Mouse (Mus musculus) limb, embryonic 13.5 days (tissue): Measurements from ENCODE around the gene Cars. TPM values are rescaled to one million over a fixed set of nuclear protein-coding genes. Genes with fewer than 3 reads are reported as not detected.
"Not testable (repeated sequence)": the region's sequence is repeated elsewhere in the genome, so short reads cannot be mapped to it uniquely, and the experiment has no call there.

Source experiments
- ATAC-seq: fragments of 200-750 bp; cut with Nextera tagmentation; 2 replicates; pipeline ENCODE4 v1.8.0; 2017; ENCODE audit warnings: low read depth, moderate number of reproducible peaks, moderate TSS enrichment; ENCODE audit not compliant: low FRiP score
- H3K27ac ChIP-seq: fragments of 300-500 bp; sonication (generic); 2 replicates; pipeline ENCODE4 v1.5.1; 2015; ENCODE audit warnings: inconsistent platforms, mild to moderate bottlenecking, moderate library complexity
- H3K27me3 ChIP-seq: fragments of 300-500 bp; sonication (generic); 2 replicates; pipeline ENCODE4 v1.6.1; 2015; ENCODE audit warnings: mild to moderate bottlenecking, inconsistent platforms
- H3K36me3 ChIP-seq: fragments of 300-500 bp; sonication (generic); 2 replicates; pipeline ENCODE4 v1.6.1; 2015; ENCODE audit warnings: inconsistent platforms, mild to moderate bottlenecking, moderate library complexity
- H3K4me1 ChIP-seq: fragments of 300-500 bp; sonication (generic); 2 replicates; pipeline ENCODE4 v1.6.1; 2015; ENCODE audit warnings: inconsistent platforms
- H3K4me2 ChIP-seq: fragments of 300-500 bp; sonication (generic); replicated peaks from 2 replicates; pipeline ENCODE4 v1.6.1; 2015; ENCODE audit warnings: inconsistent platforms, mild to moderate bottlenecking, moderate library complexity
- H3K4me3 ChIP-seq: fragments of 300-500 bp; sonication (generic); 2 replicates; pipeline ENCODE4 v1.5.1; 2015; ENCODE audit warnings: moderate library complexity, mild to moderate bottlenecking, inconsistent platforms
- H3K9ac ChIP-seq: fragments of 300-500 bp; sonication (generic); 2 replicates; pipeline ENCODE4 v1.6.1; 2015; ENCODE audit warnings: mild to moderate bottlenecking, inconsistent platforms
- H3K9me3 ChIP-seq: fragments of 300-500 bp; sonication (generic); 2 replicates; pipeline ENCODE4 v1.6.1; 2016; ENCODE audit warnings: inconsistent platforms
- WGBS: fragments of 180-500 bp; shearing (Covaris S2); methylation state at CpG from one replicate; pipeline ENCODE4 v1.1.7; 2015; 5-methylcytosine and 5-hydroxymethylcytosine counted together
- polyA plus RNA-seq: library from polyadenylated mRNA; unstranded; fragments of >200 nt; fragmentation: Nextera tagmentation; extraction: Ambion mirVana; gene quantifications from 2 replicates; pipeline ENCODE4 v1.2.1, GENCODE M21; 2015

The Cars gene
- polyA plus RNA-seq, 1 experiment from 2014 or later, result 62.8 TPM

GRCm38 (mm10) chr7:143538671-143539070 is 61.2 kb downstream of the Cars start:
- WGBS, result 69% methylated on average over 1 of the region's 1 CpGs
- no peak for ATAC-seq
- Histone ChIP-seq H3K4me1 (peaks cover 5% of the 10 kb centered on the region; the same call in 1 of the 2 replicates), H3K27ac (no peak overlapping the region), H3K9me3 (no peaks in the 10 kb centered on the region), H3K4me2 (no peak overlapping the region), H3K36me3 (peaks cover 67% of the 10 kb centered on the region), H3K9ac (no peak overlapping the region), H3K4me3 (no peak overlapping the region), H3K27me3 (no peaks in the 10 kb centered on the region)

DNA sequence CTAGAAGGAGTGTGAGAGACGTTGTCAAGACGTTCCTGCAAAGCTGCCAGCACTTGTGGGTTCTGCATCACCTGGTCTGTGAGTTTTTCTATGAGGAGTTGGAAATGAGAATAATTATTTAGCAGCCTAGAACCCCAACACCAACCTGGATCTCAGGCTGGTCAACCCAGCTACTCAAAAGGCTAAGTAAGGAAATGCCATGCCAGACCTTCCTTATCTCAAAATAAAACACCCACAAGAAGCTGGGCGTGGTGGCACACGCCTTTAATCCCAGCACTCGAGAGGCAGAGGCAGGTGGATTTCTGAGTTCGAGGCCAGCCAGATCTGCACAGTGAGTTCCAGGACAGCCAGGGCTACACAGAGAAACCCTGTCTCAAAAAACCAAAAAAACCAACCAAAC is 61.7 kb downstream of the Cars start:
- not testable (repeated sequence) for H3K4me2 ChIP-seq, H3K4me1 ChIP-seq, H3K27me3 ChIP-seq, H3K9ac ChIP-seq, H3K4me3 ChIP-seq, H3K9me3 ChIP-seq, ATAC-seq, H3K27ac ChIP-seq
- peaks cover 71% of the 10 kb centered on the region for H3K36me3 ChIP-seq
- WGBS, result 92% methylated on average over 6 of the region's 6 CpGs

DNA sequence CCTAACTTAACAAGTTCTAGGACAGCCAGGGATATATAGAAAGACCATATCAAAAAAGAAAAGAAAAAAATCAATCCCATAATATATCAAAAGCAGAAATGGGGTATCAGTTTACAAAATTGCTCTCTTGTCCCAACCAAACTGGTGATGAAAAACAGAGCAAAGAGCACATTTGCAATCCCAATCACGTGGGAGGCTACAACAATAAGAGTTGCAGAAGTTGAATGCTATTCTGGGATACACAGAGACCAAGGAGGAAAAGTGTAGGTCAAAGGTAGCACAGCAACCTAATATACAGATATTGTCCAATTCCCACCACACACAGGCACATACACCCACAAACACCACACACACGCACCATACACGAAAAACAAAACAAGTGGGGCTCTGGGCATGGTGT is 63.6 kb downstream of the Cars start:
- Histone ChIP-seq H3K9me3 (no peaks in the 10 kb centered on the region), H3K27me3 (no peaks in the 10 kb centered on the region), H3K4me1 (no peaks in the 10 kb centered on the region), H3K4me2 (no peak overlapping the region), H3K27ac (no peak overlapping the region), H3K4me3 (no peak overlapping the region), H3K9ac (no peak overlapping the region), H3K36me3 (peaks cover 90% of the 10 kb centered on the region)
- 92% methylated on average over 3 of the region's 3 CpGs for WGBS
- ATAC-seq, result no peak

- Histone ChIP-seq H3K27ac (no peak overlapping the region), H3K4me3 (no peak overlapping the region), H3K4me1 (no peaks in the 10 kb centered on the region), H3K4me2 (no peak overlapping the region), H3K9me3 (no peaks in the 10 kb centered on the region), H3K9ac (no peak overlapping the region), H3K36me3 (peaks cover 99% of the 10 kb centered on the region), H3K27me3 (no peaks in the 10 kb centered on the region)
- no peak for ATAC-seq
- 84% methylated on average over 2 of the region's 2 CpGs for WGBS
Measured at GRCm38 (mm10) chr7:143533284-143533683, 66.6 kb downstream of the Cars start.

- peaks cover 99% of the 10 kb centered on the region for H3K36me3 ChIP-seq
- no peak overlapping the region for H3K9ac ChIP-seq
- H3K27ac ChIP-seq, result no peak overlapping the region
- no peaks in the 10 kb centered on the region for H3K9me3 ChIP-seq
- no peaks in the 10 kb centered on the region for H3K4me1 ChIP-seq
- no peak for ATAC-seq
- H3K4me2 ChIP-seq, result no peak overlapping the region
- H3K27me3 ChIP-seq, result no peaks in the 10 kb centered on the region
- 89% methylated on average over 1 of the region's 1 CpGs for whole genome bisulfite sequencing
- no peak overlapping the region for H3K4me3 ChIP-seq
Measured at GRCm38 (mm10) chr7:143532410-143532809, 67.5 kb downstream of the Cars start.

- ATAC-seq, result no peak
- Histone ChIP-seq H3K27me3 (no peaks in the 10 kb centered on the region), H3K4me1 (no peaks in the 10 kb centered on the region), H3K4me2 (no peak overlapping the region), H3K27ac (no peak overlapping the region), H3K9ac (no peak overlapping the region), H3K9me3 (no peaks in the 10 kb centered on the region), H3K4me3 (no peak overlapping the region), H3K36me3 (peaks cover 98% of the 10 kb centered on the region)
- 83% methylated on average over 4 of the region's 4 CpGs for whole genome bisulfite sequencing
Measured at GRCm38 (mm10) chr7:143519333-143519732, 80.6 kb downstream of the Cars start.

DNA sequence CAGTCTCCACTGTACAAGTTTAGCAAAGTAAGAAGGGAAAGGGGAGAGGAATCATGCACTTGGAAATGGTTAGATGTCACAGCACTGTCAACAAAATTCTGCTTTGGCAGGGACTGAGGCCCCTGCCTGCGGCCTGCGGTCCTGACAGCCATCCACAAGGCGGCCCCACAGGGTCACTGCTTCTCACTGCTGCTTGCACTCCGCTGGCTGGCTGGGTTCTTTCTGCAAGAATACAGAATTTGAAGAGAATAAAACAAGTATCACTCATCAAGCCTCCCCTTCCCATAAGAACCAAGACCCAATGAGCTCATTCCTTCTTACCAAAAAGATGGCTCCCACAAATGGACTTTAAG is 85.5 kb downstream of the Cars start:
- WGBS, result 95% methylated on average over 4 of the region's 4 CpGs
- Histone ChIP-seq H3K27me3 (no peaks in the 10 kb centered on the region), H3K36me3 (peaks cover 78% of the 10 kb centered on the region), H3K9ac (no peak overlapping the region), H3K27ac (no peak overlapping the region), H3K9me3 (no peaks in the 10 kb centered on the region), H3K4me3 (no peak overlapping the region), H3K4me1 (no peaks in the 10 kb centered on the region), H3K4me2 (no peak overlapping the region)
- ATAC-seq, result no peak

GRCm38 (mm10) chr7:143513763-143514415 is 86.0 kb downstream of the Cars start:
- Histone ChIP-seq H3K4me1 (no peaks in the 10 kb centered on the region), H3K9ac (no peak overlapping the region), H3K4me3 (no peak overlapping the region), H3K36me3 (peaks cover 73% of the 10 kb centered on the region), H3K27me3 (no peaks in the 10 kb centered on the region), H3K27ac (no peak overlapping the region), H3K9me3 (no peaks in the 10 kb centered on the region), H3K4me2 (no peak overlapping the region)
- ATAC-seq, result 0 out of 2 replicates have a peak, but pooled peaks have one; percentile 24
- 89% methylated on average over 10 of the region's 10 CpGs for WGBS

DNA sequence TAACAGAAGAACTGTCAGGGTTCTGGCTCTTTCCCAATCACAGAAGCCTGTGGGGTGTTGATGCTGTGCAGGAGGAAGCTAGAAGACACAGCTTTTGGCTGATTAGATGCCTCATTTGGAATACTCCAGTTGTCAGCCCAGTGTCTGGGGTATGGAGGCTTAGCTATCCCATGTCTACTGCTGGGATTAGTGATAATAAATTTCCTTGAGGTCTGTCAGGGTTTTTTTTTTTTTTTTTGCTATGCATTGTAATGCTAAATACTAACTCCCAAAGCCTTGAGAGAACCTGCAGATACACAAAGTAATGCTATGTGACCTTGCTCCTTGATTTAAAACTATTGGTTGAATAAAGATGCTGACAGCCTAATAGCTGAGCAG is 88.6 kb downstream of the Cars start:
- no peak overlapping the region for H3K27ac ChIP-seq
- no peak overlapping the region for H3K4me2 ChIP-seq
- no peak overlapping the region for H3K4me3 ChIP-seq
- H3K36me3 ChIP-seq, result peaks cover 48% of the 10 kb centered on the region
- H3K9ac ChIP-seq, result no peak overlapping the region
- no peaks in the 10 kb centered on the region for H3K9me3 ChIP-seq
- H3K27me3 ChIP-seq, result 0 out of 2 replicates have a peak, but pooled peaks cover 6% of the 10 kb centered on the region
- no peaks in the 10 kb centered on the region for H3K4me1 ChIP-seq
- ATAC-seq, result no peak

DNA sequence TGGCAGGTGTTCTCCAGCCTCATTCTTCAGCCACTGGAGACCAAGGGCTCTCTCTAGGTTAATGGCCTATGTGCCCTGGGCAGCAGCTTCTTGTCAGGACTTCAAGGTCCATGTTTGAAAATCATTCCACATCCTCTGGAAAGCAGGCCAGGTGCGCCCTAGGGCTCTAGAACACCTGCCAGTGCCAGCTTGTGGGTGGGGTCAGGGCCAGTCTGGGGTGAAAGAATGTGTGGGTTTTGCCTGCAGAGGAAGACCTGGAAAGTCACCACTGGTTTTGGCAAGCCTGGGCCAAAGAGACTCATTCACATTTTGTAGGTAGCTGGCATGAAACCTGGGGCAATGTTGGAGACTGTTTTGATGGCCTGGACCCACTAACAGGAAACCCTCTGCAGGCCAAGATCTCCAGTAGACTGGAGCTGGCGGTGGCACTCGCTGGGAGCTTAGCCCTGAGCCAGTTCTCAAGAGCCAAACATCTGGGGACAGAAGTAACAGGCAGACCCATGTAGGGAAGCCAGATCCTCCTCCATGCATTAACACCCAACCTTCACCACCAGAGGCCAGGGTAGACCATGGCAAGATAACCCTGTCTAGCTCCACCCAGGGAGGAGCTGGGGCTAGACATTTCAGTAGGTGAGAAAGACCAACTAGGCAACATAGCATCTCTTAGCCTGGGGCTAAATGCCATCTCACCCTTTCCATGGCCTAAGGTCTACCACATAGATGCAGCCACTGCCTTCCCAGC is 89.1 kb downstream of the Cars start:
- ATAC-seq, result no peak
- no peak overlapping the region for H3K4me3 ChIP-seq
- 90% methylated on average over 3 of the region's 3 CpGs for WGBS
- H3K4me2 ChIP-seq, result no peak overlapping the region
- H3K9me3 ChIP-seq, result no peaks in the 10 kb centered on the region
- no peak overlapping the region for H3K9ac ChIP-seq
- H3K36me3 ChIP-seq, result peaks cover 42% of the 10 kb centered on the region
- no peak overlapping the region for H3K27ac ChIP-seq
- no peaks in the 10 kb centered on the region for H3K4me1 ChIP-seq
- 0 out of 2 replicates have a peak, but pooled peaks cover 6% of the 10 kb centered on the region for H3K27me3 ChIP-seq

GRCm38 (mm10) chr7:143509566-143509965 is 90.3 kb downstream of the Cars start:
- Histone ChIP-seq H3K4me2 (no peak overlapping the region), H3K9me3 (no peaks in the 10 kb centered on the region), H3K27ac (no peak overlapping the region), H3K4me3 (no peak overlapping the region), H3K9ac (no peak overlapping the region), H3K36me3 (peaks cover 30% of the 10 kb centered on the region), H3K4me1 (no peaks in the 10 kb centered on the region), H3K27me3 (peaks cover 12% of the 10 kb centered on the region)
- ATAC-seq, result no peak
- WGBS, result 81% methylated on average over 1 of the region's 1 CpGs
